ENCODE assay signal across 24 mouse cellular contexts in the genomic region with DNA sequence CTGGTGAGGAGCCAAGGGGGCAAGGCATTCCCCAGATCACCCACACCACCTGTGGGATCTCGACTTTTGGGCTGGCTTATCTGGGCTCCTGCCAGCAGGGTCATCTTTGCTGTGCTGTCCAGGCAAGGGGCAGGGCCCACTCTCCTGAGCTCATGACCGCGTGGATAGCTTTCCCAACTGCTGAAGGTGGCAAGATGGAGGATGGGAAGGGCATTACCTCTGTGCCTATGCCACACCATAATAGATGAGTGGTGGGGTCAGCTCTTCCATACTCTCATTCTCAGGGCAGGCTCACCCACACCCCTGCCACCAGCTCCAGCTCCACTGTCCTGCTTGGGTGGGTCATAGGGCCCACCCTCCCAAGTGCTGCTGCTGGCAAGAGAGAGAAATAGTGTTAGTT.
DNase-seq lines count a peak whose midpoint lies in the region; ATAC-seq lines count a peak whose summit lies in the region.
"Had no signal": no experiment of that assay in that cellular context is flagged by ENCODE, and none has a peak within 500 bp of the region (broad histone marks: within the 10 kb centered on the region; RNA-seq: fewer than 3 reads in every experiment).

No protein-coding gene starts in this region.

- peak; percentile 75 for DNase-seq in heart, adult 11 months
- DNase-seq in heart, postnatal 14 days, result no peak
- DNase-seq in kidney, adult 8-10 months, result no peak
- DNase-seq in spleen, adult 18-20 months, result no peak
- DNase-seq: adrenal gland, postnatal 36 days; cerebellum, adult 9-11 months; forebrain, postnatal 0 days; gastrocnemius, postnatal 14 days; heart, adult 2 months; kidney, adult 2 months; kidney, postnatal 14 days; lung, embryonic 14.5 days; thymus, postnatal 14 days had no signal

- intact Hi-C loops in heart, postnatal 14 days (cut with DNase I), result no loop called here

- WGBS in kidney, embryonic 16.5 days, result 94% methylated on average over 3 of the region's 3 CpGs
- 66% methylated on average over 3 of the region's 3 CpGs for WGBS in liver, embryonic 15.5 days (ENCODE audit: insufficient replicate concordance)

- H3K27me3 ChIP-seq in kidney, embryonic 16.5 days (ENCODE audit: insufficient read depth, low read length), result no peaks in the 10 kb centered on the region
- H3K27me3 ChIP-seq in liver, embryonic 15.5 days, result no peaks in the 10 kb centered on the region
- H3K27me3 ChIP-seq: CH12.LX; hindbrain, embryonic 12.5 days; limb, embryonic 12.5 days; midbrain, embryonic 15.5 days; neural tube, embryonic 13.5 days; Patski had no signal

- no peak overlapping the region for H3K4me3 ChIP-seq in kidney, embryonic 16.5 days (ENCODE audit: low read length)
- H3K4me3 ChIP-seq in liver, embryonic 15.5 days (replicated peaks), result no peak overlapping the region
- H3K4me3 ChIP-seq: heart, adult 2 months; hindbrain, embryonic 12.5 days; limb, embryonic 12.5 days; midbrain, embryonic 15.5 days; myocyte; neural tube, embryonic 13.5 days had no signal

- no peak overlapping the region for H3K4me2 ChIP-seq in kidney, embryonic 16.5 days (replicated peaks; ENCODE audit: low read depth, low read length)
- peak overlapping the region; percentile 43 for H3K4me2 ChIP-seq in liver, embryonic 15.5 days
- H3K4me2 ChIP-seq: hindbrain, embryonic 12.5 days; limb, embryonic 12.5 days; lung, embryonic 14.5 days; midbrain, embryonic 15.5 days; neural tube, embryonic 13.5 days had no signal

- H3K36me3 ChIP-seq in kidney, embryonic 16.5 days (ENCODE audit: insufficient read depth, low read length), result no peaks in the 10 kb centered on the region
- no peaks in the 10 kb centered on the region for H3K36me3 ChIP-seq in liver, embryonic 15.5 days (replicated peaks)
- H3K36me3 ChIP-seq: G1E; hindbrain, embryonic 12.5 days; limb, embryonic 12.5 days; midbrain, embryonic 15.5 days; neural tube, embryonic 13.5 days had no signal

- no peak overlapping the region for H3K9ac ChIP-seq in kidney, embryonic 16.5 days (replicated peaks; ENCODE audit: low read length)
- peak overlapping the region; percentile 56 for H3K9ac ChIP-seq in liver, embryonic 15.5 days
- H3K9ac ChIP-seq: forebrain, postnatal 0 days; hindbrain, embryonic 12.5 days; limb, embryonic 12.5 days; lung, embryonic 14.5 days; midbrain, embryonic 15.5 days; neural tube, embryonic 13.5 days had no signal

- ATAC-seq in kidney, embryonic 16.5 days (ENCODE audit: low FRiP score, low TSS enrichment), result peak; percentile 49; the same call in 1 of the 2 replicates
- ATAC-seq in erythroid progenitor cell, adult 5-6 weeks (replicated peaks; ENCODE audit: low FRiP score, poor library complexity, severe bottlenecking), result 0 out of 2 replicates have a peak, but pooled peaks have one; percentile 7
- ATAC-seq in liver, embryonic 15.5 days (ENCODE audit: insufficient read depth), result no peak
- ATAC-seq: forebrain, postnatal 0 days; midbrain, embryonic 15.5 days; Patski had no signal

- H3K9me3 ChIP-seq in kidney, embryonic 16.5 days (ENCODE audit: low read length), result no peaks in the 10 kb centered on the region
- no peaks in the 10 kb centered on the region for H3K9me3 ChIP-seq in liver, embryonic 15.5 days (replicated peaks)
- H3K9me3 ChIP-seq: hindbrain, embryonic 12.5 days; limb, embryonic 12.5 days; midbrain, embryonic 15.5 days; neural tube, embryonic 13.5 days had no signal

- no peaks in the 10 kb centered on the region for H3K4me1 ChIP-seq in kidney, embryonic 16.5 days (ENCODE audit: insufficient read depth, low read length)
- H3K4me1 ChIP-seq in liver, embryonic 15.5 days (replicated peaks), result peaks cover 54% of the 10 kb centered on the region
- H3K4me1 ChIP-seq: hindbrain, embryonic 12.5 days; midbrain, embryonic 15.5 days; neural tube, embryonic 13.5 days had no signal

- H3K27ac ChIP-seq in kidney, embryonic 16.5 days (ENCODE audit: low read length), result no peak overlapping the region
- H3K27ac ChIP-seq in liver, embryonic 15.5 days (replicated peaks), result peak overlapping the region; percentile 93
- H3K27ac ChIP-seq: heart, adult 2 months; hindbrain, embryonic 12.5 days; limb, embryonic 12.5 days; midbrain, embryonic 15.5 days; neural tube, embryonic 13.5 days had no signal
